Mouse (Mus musculus) CH12.LX (cell line): ENCODE measurements around the gene Syk.

Source experiments
- CHD1 ChIP-seq: IDR thresholded peaks from 2 replicates; pipeline ENCODE4 v1.6.1; 2012; ENCODE audit warnings: low read depth, low read length, improper control_type of control experiment, inconsistent platforms
- CHD2 ChIP-seq: IDR thresholded peaks from 2 replicates; pipeline ENCODE4 v1.6.1; 2011; ENCODE audit warnings: low read length, improper control_type of control experiment
- CTCF ChIP-seq, 2 experiments: IDR thresholded peaks in 1 of 2; conservative IDR thresholded peaks in 1 of 2; 2 replicates each; pipeline ENCODE4 v1.5.1; 2011 to 2012; ENCODE audit warnings: low read depth in 2 of 2, low read length in 2 of 2, improper control_type of control experiment in 1 of 2, inconsistent platforms in 1 of 2, mild to moderate bottlenecking in 1 of 2, moderate library complexity in 1 of 2
- EP300 ChIP-seq: IDR thresholded peaks from 2 replicates; pipeline ENCODE4 v1.6.1; 2011; ENCODE audit warnings: low read length, improper control_type of control experiment
- JUN ChIP-seq: IDR thresholded peaks from 2 replicates; pipeline ENCODE4 v1.6.1; 2011; ENCODE audit warnings: low read depth, mild to moderate bottlenecking, low read length, improper control_type of control experiment, moderate library complexity; ENCODE audit not compliant: insufficient read depth
- JUND ChIP-seq: conservative IDR thresholded peaks from 2 replicates; pipeline ENCODE4 v1.6.1; 2011; ENCODE audit warnings: low read depth, low read length, improper control_type of control experiment
- MXI1 ChIP-seq: IDR thresholded peaks from 2 replicates; pipeline ENCODE4 v1.6.1; 2011; ENCODE audit warnings: mild to moderate bottlenecking, low read depth, low read length, improper control_type of control experiment
- MYC ChIP-seq: IDR thresholded peaks from 2 replicates; pipeline ENCODE4 v1.6.1; 2011; ENCODE audit warnings: low read depth, mild to moderate bottlenecking, improper control_type of control experiment, low read length
- POLR2A ChIP-seq: IDR thresholded peaks from 2 replicates; pipeline ENCODE4 v1.6.1; 2011; ENCODE audit warnings: low read depth, mild to moderate bottlenecking, improper control_type of control experiment, low read length
- TCF12 ChIP-seq: IDR thresholded peaks from 2 replicates; pipeline ENCODE4 v1.6.1; 2014; ENCODE audit warnings: low read depth, mild to moderate bottlenecking, inconsistent platforms, low read length, improper control_type of control experiment
- USF1 ChIP-seq: IDR thresholded peaks from 2 replicates; pipeline ENCODE4 v1.6.1; 2014; ENCODE audit warnings: low read depth, mild to moderate bottlenecking, inconsistent platforms, low read length, improper control_type of control experiment
- ZKSCAN1 ChIP-seq: IDR thresholded peaks from 2 replicates; pipeline ENCODE4 v1.6.1; 2012; ENCODE audit warnings: low read depth, inconsistent platforms, low read length, improper control_type of control experiment, borderline replicate concordance
- ZNF384 ChIP-seq: IDR thresholded peaks from 2 replicates; pipeline ENCODE4 v1.6.1; 2012; ENCODE audit warnings: low read depth, low read length, improper control_type of control experiment, inconsistent platforms

- TF ChIP-seq MXI1 (peak; percentile 62; the same call in 1 of the 2 replicates), JUN (no peak), POLR2A (peak; percentile 34; the same call in 1 of the 2 replicates), CHD1 (no peak; the same call in 1 of the 2 replicates), USF1 (no peak), CHD2 (no peak), MYC (peak; percentile 89), ZNF384 (no peak), CTCF (conservative IDR thresholded peaks at IDR 0.05 in 1 of 2, IDR thresholded peaks at IDR 0.05 in 1 of 2; ENCODE audit: low read depth in 2 of 2, low read length in 2 of 2) (peak in 1 of 2 experiments; percentile 65; a peak in 3 of 4 replicates), ZKSCAN1 (no peak), TCF12 (no peak), JUND (0 out of 2 replicates have a peak, but pooled peaks have one; percentile 4), EP300 (no peak)
These were observed 44.3 kb upstream of the Syk start for GRCm38 (mm10) chr13:52538588-52539116.
